In the genomic region with DNA sequence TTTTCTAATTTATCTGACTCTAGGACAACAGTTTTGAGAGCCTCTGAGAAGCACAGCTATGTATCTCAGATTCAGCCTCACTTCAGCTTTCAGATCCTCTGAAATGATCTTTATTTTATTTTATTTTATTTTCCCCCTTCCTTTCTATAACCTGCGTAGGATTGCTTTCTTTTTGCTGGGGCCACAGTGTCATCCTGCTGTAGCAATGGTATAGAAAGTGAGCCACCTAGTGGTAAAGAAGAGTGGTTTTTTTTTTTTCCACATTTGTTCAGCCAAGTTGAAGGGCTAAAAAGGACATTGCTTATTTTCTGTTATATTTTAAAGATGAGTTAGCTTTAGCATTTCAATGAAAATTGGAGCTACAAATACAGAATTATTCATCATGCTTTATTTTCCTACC, we compare ENCODE assay signal across 10 mouse cellular contexts.
DNase-seq lines count a peak whose midpoint lies in the region; ATAC-seq and TF ChIP-seq lines count a peak whose summit lies in the region.
"Had no signal": no experiment of that assay in that cellular context is flagged by ENCODE, and none has a peak within 500 bp of the region (broad histone marks: within the 10 kb centered on the region; RNA-seq: fewer than 3 reads in every experiment).

No protein-coding gene starts in this region.

- intact Hi-C loops in left cerebral cortex, adult 2 months (cut with DNase I) = loop anchor here (2.0 to 10.0 kb wide), 2 partner anchors 709 to 921 kb away; no protein-coding TSS in a partner anchor
- intact Hi-C loops in left cerebral cortex, postnatal 25 days (cut with DNase I) = loop anchor here (1.0 to 10.0 kb wide), 3 partner anchors 584 to 921 kb away; no protein-coding TSS in a partner anchor
- intact Hi-C loops in gastrocnemius, postnatal 14 days (cut with DNase I; ENCODE audit: low total_unique reads) = no loop called here

- ATAC-seq in megakaryocyte progenitor cell, adult 5-6 weeks (replicated peaks; ENCODE audit: poor library complexity) = peak; percentile 84
- no peak for ATAC-seq in monocyte, adult 5-6 weeks (replicated peaks; ENCODE audit: insufficient number of reproducible peaks, low FRiP score, low TSS enrichment, poor library complexity, severe bottlenecking)

- no peak overlapping the region for H3K27ac ChIP-seq in left cerebral cortex, adult 2 months
- H3K27ac ChIP-seq: liver, embryonic 15.5 days had no signal

- peak; percentile 4 for DNase-seq in cerebellum, adult 9-10 months
- DNase-seq in cerebellum, adult 8-10 months = no peak
- no peak for DNase-seq in left cerebral cortex, adult 2 months (ENCODE audit: extremely low spot score in 1 of 2, low spot score in 2 of 2)
- DNase-seq in left cerebral cortex, postnatal 25 days (ENCODE audit: low spot score in 2 of 2) = no peak
- DNase-seq in adipocyte (ENCODE audit: low spot score) = peak; percentile 30
- no peak for DNase-seq in gastrocnemius, postnatal 14 days
- DNase-seq: cerebellum, adult 18-20 months had no signal

- peak; percentile 66 for TF ChIP-seq CTCF in left cerebral cortex, adult 2 months (IDR thresholded peaks at IDR 0.05)

- no peak overlapping the region for H3K4me3 ChIP-seq in left cerebral cortex, adult 2 months
- H3K4me3 ChIP-seq: liver, embryonic 15.5 days had no signal

Comparison
In these comparisons a context has a peak if more than half of its experiments do, and no peak if none do; other contexts are left out.
1. DNase-seq: peak in cerebellum, adult 9-10 months (single experiment) and adipocyte (single experiment); none in cerebellum, adult 8-10 months (single experiment), left cerebral cortex, adult 2 months (0 of 2), left cerebral cortex, postnatal 25 days (0 of 2) and gastrocnemius, postnatal 14 days (single experiment).